In genomic region chr5:129315626-129316025, GRCm38 (mm10) we compare ENCODE assay signal across 26 mouse cellular contexts.
DNase-seq lines count a peak whose midpoint lies in the region; ATAC-seq lines count a peak whose summit lies in the region.
"Had no signal": no experiment of that assay in that cellular context is flagged by ENCODE, and none has a peak within 500 bp of the region (broad histone marks: within the 10 kb centered on the region; RNA-seq: fewer than 3 reads in every experiment).

No protein-coding gene starts in this region.

- ATAC-seq in midbrain, embryonic 11.5 days (ENCODE audit: low FRiP score): no peak
- no peak for ATAC-seq in CD4-positive, CD25-positive, alpha-beta regulatory T cell, adult 4 months
- ATAC-seq: forebrain, embryonic 15.5 days; hindbrain, embryonic 16.5 days; intestine, embryonic 15.5 days; Patski had no signal

- H3K4me2 ChIP-seq in midbrain, embryonic 11.5 days: no peak overlapping the region
- H3K4me2 ChIP-seq: embryonic facial prominence, embryonic 13.5 days; forebrain, embryonic 12.5 days; forebrain, embryonic 15.5 days; heart, embryonic 11.5 days; hindbrain, embryonic 13.5 days; intestine, embryonic 15.5 days had no signal

- H3K27ac ChIP-seq in midbrain, embryonic 11.5 days (ENCODE audit: low read depth, low read length): no peak overlapping the region
- no peak overlapping the region for H3K27ac ChIP-seq in midbrain, embryonic 10.5 days (replicated peaks)
- no peak overlapping the region for H3K27ac ChIP-seq in hindbrain, embryonic 10.5 days
- H3K27ac ChIP-seq: embryonic facial prominence, embryonic 10.5 days; embryonic facial prominence, embryonic 13.5 days; forebrain, embryonic 12.5 days; forebrain, embryonic 15.5 days; hindbrain, embryonic 13.5 days; intestine, embryonic 15.5 days had no signal

- DNase-seq in midbrain, embryonic 11.5 days (ENCODE audit: low spot score, missing footprints): peak; percentile 35
- no peak for DNase-seq in midbrain, embryonic 10.5 days (ENCODE audit: low spot score)
- peak; percentile 91 for DNase-seq in R1 (ENCODE audit: low read depth, low spot score)
- peak; percentile 0 for DNase-seq in c-Kit-positive CD71-positive TER-119-positive erythroid progenitor cells, embryonic 14.5 days (ENCODE audit: low spot score)
- no peak for DNase-seq in hindbrain, embryonic 10.5 days (ENCODE audit: low spot score)
- DNase-seq in Muller cell, postnatal 12 days (ENCODE audit: inconsistent ontology term): no peak
- DNase-seq: adrenal gland, postnatal 10 days; B cell, adult 2 months; cerebellum, adult 11-12 months; cerebellum, adult 8-10 months; cerebellum, postnatal 10 days; cerebellum, postnatal 36 days; embryo, embryonic 11 days; gastrocnemius, postnatal 10 days; gastrocnemius, postnatal 36 days had no signal

- no peaks in the 10 kb centered on the region for H3K36me3 ChIP-seq in midbrain, embryonic 11.5 days (ENCODE audit: control insufficient read depth, insufficient read depth, low read length)
- no peaks in the 10 kb centered on the region for H3K36me3 ChIP-seq in midbrain, embryonic 10.5 days
- no peaks in the 10 kb centered on the region for H3K36me3 ChIP-seq in hindbrain, embryonic 10.5 days
- H3K36me3 ChIP-seq: embryonic facial prominence, embryonic 10.5 days; embryonic facial prominence, embryonic 13.5 days; forebrain, embryonic 12.5 days; forebrain, embryonic 15.5 days; hindbrain, embryonic 13.5 days; intestine, embryonic 15.5 days had no signal

- 62% methylated on average over 9 of the region's 9 CpGs for WGBS in midbrain, embryonic 11.5 days
- 56% methylated on average over 9 of the region's 9 CpGs for WGBS in midbrain, embryonic 10.5 days
- WGBS in hindbrain, embryonic 10.5 days: 60% methylated on average over 9 of the region's 9 CpGs

- no peaks in the 10 kb centered on the region for H3K4me1 ChIP-seq in midbrain, embryonic 11.5 days (ENCODE audit: control insufficient read depth, insufficient read depth, low read length)
- peaks cover 11% of the 10 kb centered on the region for H3K4me1 ChIP-seq in midbrain, embryonic 10.5 days
- peaks cover 14% of the 10 kb centered on the region; the same call in 1 of the 2 replicates for H3K4me1 ChIP-seq in hindbrain, embryonic 10.5 days (replicated peaks)
- H3K4me1 ChIP-seq: embryonic facial prominence, embryonic 10.5 days; intestine, embryonic 15.5 days had no signal

- H3K9me3 ChIP-seq in midbrain, embryonic 11.5 days (ENCODE audit: control insufficient read depth, low read length): no peaks in the 10 kb centered on the region
- H3K9me3 ChIP-seq in midbrain, embryonic 10.5 days (replicated peaks): no peaks in the 10 kb centered on the region
- H3K9me3 ChIP-seq in hindbrain, embryonic 10.5 days: no peaks in the 10 kb centered on the region
- H3K9me3 ChIP-seq: embryonic facial prominence, embryonic 13.5 days; forebrain, embryonic 12.5 days; forebrain, embryonic 15.5 days; hindbrain, embryonic 13.5 days; intestine, embryonic 15.5 days had no signal

- no peak overlapping the region for H3K9ac ChIP-seq in midbrain, embryonic 11.5 days (ENCODE audit: low read length)
- H3K9ac ChIP-seq: embryonic facial prominence, embryonic 13.5 days; forebrain, embryonic 12.5 days; forebrain, embryonic 15.5 days; hindbrain, embryonic 13.5 days; intestine, embryonic 15.5 days had no signal

- no peak overlapping the region for H3K4me3 ChIP-seq in midbrain, embryonic 11.5 days (ENCODE audit: low read depth, low read length)
- H3K4me3 ChIP-seq in midbrain, embryonic 10.5 days: no peak overlapping the region
- no peak overlapping the region for H3K4me3 ChIP-seq in hindbrain, embryonic 10.5 days
- H3K4me3 ChIP-seq: embryonic facial prominence, embryonic 10.5 days; embryonic facial prominence, embryonic 13.5 days; erythroblast, embryonic 14.5 days; forebrain, embryonic 12.5 days; forebrain, embryonic 15.5 days; hindbrain, embryonic 13.5 days; intestine, embryonic 15.5 days had no signal

- H3K27me3 ChIP-seq in midbrain, embryonic 11.5 days (ENCODE audit: control insufficient read depth, insufficient read depth, low read length): no peaks in the 10 kb centered on the region
- H3K27me3 ChIP-seq in midbrain, embryonic 10.5 days (ENCODE audit: low read depth, poor library complexity, severe bottlenecking): no peaks in the 10 kb centered on the region
- peaks cover 4% of the 10 kb centered on the region; the same call in 1 of the 2 replicates for H3K27me3 ChIP-seq in hindbrain, embryonic 10.5 days (ENCODE audit: insufficient read depth, poor library complexity, severe bottlenecking)
- H3K27me3 ChIP-seq: embryonic facial prominence, embryonic 13.5 days; forebrain, embryonic 12.5 days; forebrain, embryonic 15.5 days; hindbrain, embryonic 13.5 days; intestine, embryonic 15.5 days had no signal

Comparison
In these comparisons a context has a peak if more than half of its experiments do, and no peak if none do; other contexts are left out.
1. DNase-seq: peak in midbrain, embryonic 11.5 days (single experiment), R1 (single experiment) and c-Kit-positive CD71-positive TER-119-positive erythroid progenitor cells, embryonic 14.5 days (single experiment); none in midbrain, embryonic 10.5 days (single experiment), hindbrain, embryonic 10.5 days (single experiment) and Muller cell, postnatal 12 days (single experiment).